Mouse (Mus musculus): ENCODE data around the gene Borcs8.

Borcs8 gene

DNA sequence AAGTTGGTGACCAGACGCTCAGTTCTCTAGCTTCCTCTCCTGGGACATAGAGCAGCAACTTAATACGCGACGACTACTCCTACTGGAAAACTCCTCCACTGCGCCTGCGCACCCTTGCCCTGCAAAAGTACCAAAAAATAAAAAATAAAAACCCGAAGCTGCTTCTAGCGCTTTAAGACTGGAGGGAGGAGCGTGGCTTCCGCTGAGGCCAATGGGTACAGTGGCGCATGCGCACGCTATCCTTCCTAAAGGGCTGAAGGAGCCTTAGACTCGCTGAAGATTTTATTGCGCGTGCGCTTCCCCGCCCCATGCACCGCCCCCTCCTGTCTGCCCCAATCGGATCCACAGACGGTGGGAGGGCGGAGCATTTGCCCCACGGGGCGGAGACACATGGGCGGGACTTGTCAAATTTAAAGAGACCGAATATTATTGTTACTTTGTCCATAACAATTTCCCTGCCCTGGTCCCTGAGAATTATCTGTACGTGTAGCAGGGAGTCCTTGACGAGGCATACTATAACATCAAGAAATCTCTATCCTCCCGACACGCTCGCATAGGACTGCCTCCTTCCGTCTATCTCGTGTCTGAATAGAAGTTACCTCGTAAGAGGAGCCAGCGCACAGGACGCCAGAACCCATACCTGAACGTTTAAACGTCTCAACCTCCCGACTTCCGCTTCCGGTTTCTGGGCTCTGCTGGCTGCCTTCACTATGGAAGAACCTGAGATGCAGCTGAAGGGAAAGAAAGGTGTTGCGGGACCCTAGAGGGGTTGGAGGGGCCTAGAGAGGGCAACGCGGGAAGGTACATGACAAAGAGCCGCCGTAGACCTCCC is at the start of gene Borcs8, which contains the start of the genes Rfxank and Mef2b:
TSS of gene Borcs8 (plus strand) at position 474 of the 832 bp plus-strand sequence.
TSS of gene Rfxank (minus strand) at position 129 of the 832 bp plus-strand sequence.
TSS of gene Mef2b (plus strand) at position 686 of the 832 bp plus-strand sequence.
- peak; percentile 97 for DNase-seq (ENCODE audit: low spot score)

DNA sequence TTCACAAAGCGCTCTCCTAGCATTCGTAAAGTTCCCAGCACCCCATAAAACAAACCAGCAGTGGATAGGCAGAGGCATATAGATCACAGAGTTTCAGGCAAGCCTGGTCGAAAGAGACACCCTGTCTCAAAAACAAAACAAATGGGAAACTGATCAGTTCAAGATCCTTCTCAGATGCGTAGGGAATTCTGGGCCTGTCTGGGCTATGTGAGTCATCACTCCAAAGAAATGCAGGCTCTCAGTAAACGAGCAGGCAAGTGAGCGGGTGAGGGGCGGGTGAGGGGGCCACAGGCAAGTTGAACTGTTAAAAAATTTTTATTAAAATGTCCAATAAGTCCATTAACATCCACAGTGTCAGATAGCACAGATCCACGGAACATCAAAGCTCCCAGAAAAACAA is 46.5 kb upstream of the Borcs8 start:
- no peak for DNase-seq (ENCODE audit: low spot score)

DNA sequence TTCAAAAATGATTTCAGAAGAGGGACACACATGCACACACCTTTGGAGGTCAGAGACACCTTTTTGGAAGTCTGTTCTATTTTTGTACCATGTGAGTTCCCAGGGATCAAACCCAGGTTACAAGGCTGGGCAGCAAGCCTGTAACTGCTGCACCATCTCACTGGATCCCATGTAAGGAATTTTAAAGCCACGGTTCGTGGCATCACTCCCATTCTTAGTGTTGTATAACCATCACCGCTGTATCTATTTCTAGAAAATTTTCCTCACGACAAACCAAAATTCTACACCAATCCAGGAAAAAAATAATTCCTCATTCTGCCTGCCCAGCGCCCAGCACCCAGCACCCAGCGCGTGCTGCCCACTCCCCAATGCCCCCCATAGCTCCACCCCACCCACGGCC is 40.0 kb upstream of the Borcs8 start:
- DNase-seq (ENCODE audit: low spot score) = no peak

DNA sequence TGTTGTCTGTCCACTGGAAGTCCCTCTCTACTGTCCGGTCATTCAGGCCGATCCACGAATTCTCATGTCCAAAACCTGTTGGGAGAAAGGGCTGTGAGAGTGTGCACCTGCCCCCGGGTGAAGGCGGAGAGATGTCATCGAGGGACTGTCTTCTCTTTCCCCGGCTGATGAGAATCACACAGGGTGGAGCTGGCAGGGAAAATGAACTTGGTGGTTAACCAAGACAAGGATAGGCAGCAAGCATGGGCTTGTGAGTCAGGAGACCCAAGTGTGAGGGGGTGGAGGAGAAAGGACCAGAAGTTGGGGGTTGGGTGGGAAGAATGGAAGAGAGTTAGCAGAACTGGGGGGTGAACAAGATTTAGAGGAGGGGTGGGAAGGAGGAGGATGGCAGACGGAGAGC is 39.1 kb upstream of the Borcs8 start:
- no peak for DNase-seq (ENCODE audit: low spot score)

DNA sequence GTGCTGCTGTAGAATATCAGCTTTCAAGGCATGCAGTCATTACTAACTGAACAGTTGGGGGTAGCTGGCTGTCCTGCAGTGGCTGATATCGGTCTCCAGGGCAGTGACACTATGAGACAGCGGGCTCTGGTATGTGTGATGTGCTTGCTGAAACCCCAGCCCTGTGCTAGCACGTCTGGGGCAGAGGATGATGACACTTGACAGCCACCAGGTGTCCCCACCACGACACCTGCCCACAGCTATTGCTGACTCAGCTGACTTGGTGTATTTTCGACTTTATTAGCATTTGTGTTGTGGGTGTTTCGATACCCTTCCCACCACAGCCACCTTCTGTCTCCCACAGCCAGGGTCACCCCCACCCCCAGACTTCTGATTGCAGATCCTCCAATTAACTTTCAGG is 34.8 kb upstream of the Borcs8 start:
- no peak for DNase-seq (ENCODE audit: low spot score)

DNA sequence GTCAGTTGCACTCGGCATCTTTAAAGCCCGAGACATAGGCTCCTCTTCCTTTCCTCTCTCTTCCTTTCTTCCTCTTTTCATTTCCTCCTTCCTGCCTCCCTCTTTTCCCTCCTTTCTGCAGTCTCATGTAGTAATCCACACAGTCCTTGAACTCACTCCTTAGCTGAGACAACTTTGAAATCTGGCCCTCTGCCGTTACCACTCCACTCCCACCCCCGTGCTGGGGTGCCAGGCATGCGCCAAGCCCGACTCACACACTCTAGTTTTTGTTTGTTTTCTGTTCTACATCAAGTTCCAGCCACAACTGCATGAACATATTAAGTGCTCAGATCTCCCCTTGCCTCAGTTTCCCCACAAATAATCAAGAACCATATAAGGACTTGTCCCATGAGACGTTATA is 34.4 kb upstream of the Borcs8 start:
- no peak for DNase-seq (ENCODE audit: low spot score)

DNA sequence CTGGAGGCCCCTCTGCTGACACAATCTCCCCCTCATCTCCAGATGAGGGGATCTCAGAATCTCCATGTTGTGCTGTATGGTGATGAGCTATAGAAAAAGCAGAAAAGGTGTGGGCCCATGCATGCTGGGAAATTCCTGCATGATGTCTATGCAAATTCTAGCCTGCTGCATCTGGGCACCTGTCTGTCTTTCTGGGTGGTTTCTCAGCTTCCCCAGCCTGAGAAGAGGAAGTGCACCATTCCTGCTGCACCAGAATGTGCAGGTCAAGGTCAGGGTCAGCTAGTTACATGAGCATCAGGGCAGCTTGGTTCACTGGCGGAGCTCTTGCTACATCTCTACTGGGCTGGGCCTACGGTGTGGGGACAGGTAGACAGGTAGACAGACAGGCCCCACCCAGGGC is 28.8 kb upstream of the Borcs8 start:
- no peak for DNase-seq (ENCODE audit: low spot score)

DNA sequence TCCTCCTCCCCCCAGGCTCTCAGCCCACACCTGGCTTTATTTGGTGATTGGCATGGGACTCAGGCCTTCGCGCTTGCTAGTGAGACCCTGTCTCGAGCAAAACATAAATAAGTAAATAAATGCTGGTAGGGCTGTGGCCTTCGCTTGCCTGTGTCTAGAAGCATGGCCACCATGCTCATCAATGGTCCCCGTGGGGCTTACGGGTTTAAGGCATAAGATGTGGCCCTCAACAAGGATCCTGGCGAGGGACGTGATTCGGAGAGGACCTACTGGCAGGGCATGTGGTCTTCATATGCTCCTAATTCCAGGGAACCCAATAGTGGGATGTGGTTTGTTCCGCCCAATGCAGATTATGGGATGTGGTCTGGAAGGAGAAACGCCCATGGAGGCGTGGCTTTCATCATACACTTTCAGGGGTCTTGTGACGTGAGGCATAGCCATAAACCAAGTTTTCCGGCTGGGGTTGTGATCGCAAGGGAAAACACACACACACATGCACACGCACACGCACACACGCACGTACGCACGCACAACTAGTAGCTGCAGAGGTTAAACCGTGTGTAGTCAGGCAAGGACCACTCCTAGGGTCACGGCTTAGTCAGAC is 28.0 kb upstream of the Borcs8 start:
- no peak for DNase-seq (ENCODE audit: low spot score)

DNA sequence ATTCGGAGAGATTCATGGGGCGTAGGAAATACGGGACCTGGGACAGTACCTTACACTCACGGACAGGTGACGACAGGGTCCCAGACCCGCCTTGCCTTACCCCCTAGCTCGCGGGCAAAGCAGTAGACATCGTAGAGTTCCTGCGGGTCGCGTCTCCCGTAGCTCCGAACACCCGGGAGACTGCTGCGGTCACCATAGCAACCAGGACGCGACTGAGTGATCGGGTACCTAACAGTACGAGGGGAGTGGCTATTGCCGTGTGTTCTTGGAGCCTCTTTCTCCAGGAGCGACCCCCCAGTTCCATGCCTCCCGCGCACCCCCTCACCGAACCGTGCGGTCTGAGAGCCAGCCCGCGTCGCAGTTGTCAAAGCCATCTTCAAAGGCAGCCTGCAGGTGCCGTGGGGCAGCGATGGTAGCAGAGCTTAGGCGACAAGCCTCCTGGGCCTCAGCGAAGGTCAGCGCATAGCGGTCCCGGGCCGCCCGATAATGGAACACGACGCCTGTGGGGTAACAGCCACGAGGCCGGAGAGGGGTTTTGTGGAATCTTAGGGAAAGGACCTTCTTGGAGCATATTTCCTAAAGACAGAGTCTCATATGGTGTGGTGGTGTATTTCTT is 26.8 kb upstream of the Borcs8 start:
- DNase-seq (ENCODE audit: low spot score) = no peak

DNA sequence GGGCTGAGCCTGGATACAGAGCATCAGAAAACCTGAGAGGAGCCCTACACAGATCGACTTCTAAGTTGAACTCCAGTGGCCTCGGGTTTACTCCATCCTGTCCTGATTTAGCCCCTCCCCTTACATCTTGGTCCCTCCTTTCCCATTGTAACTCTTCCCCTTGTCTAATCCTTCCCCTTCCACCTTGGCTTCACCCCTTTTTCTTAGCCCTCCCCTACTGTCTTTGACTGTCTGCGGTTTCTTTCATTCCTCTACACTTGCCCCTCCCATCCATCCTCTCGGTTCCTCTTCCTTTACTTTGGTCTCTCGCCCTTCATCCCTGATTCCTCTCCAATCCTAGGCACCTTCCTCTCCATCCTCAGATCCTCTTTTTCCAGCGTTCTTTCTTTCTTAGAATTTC is 24.8 kb upstream of the Borcs8 start:
- no peak for DNase-seq (ENCODE audit: low spot score)

DNA sequence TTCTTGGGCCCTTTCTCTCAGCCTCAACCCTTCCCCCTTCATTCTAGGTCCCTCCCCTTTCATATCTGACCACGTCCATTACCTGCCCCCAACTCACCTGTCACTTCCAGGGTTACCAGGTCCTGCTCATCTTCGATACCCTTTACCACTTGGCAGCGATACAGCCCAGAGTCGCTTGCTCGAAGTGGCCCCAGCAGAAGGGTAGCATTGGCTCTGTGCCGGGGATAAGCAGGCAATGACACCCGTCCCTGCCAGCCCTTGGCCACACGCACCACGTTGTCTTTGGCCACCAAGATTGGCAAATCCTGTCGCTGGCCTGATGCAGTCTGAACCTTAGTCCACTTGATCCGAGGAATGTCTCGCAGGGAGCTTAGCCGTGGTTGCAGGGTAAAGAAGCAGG is 24.4 kb upstream of the Borcs8 start:
- no peak for DNase-seq (ENCODE audit: low spot score)

DNA sequence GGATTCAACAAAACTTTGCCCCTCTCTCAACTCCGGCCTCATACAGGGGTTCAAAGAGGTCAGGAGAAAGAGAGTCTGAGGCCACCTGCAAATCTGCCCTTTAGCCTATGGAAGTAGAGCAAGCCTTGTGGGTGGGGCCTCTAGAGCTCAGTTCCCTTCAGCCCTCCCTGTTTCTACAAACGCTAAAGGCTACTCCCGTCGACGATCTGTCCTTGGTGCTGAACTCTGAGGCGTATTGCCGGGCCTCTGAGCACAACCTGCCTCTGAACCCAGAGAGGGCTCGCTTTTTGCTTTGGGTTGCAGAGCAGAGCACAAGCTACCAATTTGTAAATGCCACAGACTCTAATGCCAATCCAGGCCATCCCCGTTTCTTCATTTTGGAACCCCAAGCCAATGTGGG is 21.7 kb upstream of the Borcs8 start:
- no peak for DNase-seq (ENCODE audit: low spot score)

DNA sequence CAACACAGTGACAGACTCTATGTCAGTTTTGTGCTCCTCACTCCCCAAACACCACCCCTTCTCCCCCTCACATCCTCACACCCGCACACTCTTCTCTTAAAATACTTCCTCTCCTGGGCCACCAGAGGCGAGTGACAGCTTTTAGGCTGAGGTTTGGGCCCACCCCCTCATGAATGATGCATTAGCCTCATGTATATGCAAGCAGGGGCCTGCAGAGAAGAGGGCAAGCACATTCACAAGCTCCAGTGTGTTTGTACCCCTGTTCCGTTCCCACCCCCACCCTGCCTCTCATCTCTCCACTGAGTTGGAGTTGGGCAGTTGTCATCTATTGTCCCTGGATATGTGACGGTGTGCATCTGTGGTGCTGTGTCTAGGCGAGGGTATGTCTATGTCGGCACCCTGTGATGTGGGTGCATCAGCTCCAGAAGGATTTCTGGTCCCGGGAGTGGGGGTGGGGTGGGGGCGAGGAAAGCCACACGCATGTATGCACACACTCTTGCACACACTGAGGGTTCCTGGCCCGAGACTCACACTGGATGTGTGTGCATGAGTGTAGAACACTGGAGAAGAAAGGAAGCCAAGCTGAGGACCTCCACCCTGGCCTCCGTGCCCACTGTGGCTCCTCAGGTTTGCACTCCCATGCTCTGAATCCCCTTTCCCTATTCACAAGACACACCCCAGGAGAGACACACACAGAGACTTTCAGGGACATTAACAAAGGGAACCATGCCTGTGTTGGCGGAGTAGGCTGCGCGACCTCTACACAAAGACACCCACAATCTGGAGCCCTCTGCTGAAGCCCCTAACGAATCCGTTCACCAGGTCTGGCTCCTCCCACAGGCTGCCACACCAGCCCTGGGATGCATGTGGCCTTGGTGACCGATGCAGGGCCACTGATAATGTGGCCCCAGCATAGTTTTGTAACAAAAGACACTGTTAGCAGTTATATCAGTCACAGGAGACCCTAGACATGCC is 20.3 kb upstream of the Borcs8 start:
- DNase-seq (ENCODE audit: low spot score) = peak; percentile 72

DNA sequence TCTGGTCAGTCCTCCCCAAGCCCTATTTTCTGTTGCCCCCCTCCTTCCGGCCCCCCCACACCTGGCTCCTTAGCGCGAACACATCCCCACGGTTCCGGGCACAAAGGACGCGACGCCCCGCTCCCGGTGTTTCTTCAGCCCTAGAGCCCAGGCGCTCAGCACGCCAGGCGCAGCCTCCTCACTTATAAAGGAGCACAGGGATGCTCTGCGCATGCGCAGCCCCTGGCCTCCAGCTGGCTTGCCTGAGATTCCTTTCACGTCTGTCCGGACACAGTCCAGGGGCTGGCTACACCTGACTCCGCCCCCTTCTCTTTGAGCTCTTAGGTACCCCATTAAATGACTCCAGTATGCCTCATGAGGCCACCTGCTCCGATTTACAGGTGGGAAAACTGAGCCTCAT is 18.6 kb upstream of the Borcs8 start, which contains the start of gene Ncan:
TSS of gene Ncan (minus strand) at position 207 of the 400 bp plus-strand sequence.
- DNase-seq (ENCODE audit: low spot score) = peak; percentile 85

DNA sequence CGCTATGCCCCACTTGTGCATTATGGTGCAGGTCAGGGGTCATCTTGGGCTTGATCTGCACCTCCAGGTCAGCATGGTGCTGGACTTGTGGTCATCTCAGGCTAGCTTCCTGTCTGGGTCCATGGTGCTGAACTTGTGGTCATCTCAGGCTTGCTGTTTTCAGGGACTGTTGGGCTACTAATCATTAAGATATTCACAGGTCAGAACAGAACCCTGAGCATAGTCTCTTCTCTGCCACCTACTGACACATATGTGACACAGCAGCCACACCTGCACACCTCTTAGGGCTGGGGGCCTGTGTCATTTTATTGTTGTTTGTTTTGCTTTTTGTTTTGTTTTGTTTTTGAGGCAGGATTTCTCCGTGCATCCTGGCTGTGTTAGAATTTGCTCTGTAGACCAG is 16.4 kb upstream of the Borcs8 start:
- no peak for DNase-seq (ENCODE audit: low spot score)

DNA sequence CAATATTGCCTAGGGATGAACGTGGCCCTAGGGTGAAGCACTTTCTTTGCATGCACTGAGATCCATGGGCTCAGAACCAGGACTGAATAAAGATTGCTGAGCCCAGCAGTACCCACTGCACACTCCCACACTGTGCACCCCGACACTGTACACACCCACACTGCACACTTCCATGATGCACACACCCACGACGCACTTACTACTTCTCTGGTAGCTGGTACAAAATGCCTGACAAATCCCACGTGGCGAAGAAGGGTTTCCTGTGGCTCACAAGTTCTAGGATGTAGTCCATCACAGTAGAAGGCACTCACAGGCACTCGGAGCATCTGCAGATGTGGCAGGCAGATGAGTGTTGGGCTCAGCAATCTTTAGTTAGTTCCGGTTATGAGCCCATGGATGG is 14.3 kb upstream of the Borcs8 start:
- no peak for DNase-seq (ENCODE audit: low spot score)

DNA sequence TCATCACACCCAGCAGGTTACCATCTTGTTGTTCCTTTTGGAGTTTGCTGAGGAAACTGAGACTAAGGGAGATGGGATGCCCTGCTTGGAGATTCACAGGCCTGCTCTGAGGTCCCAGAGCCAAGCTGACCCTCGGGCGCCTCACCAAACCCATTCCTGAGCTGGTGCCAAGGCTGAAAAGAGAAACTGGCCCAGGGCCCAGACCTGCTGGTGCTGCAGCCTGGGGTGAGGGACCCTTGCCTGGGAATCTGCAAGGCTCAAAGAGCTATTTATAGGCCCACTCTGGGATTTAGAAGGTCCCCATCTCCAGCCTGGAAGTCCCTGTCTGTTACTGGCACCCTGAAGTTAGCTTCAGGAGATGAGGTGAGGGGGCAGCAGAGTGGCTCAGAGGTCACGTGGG is 10.9 kb upstream of the Borcs8 start:
- no peak for DNase-seq (ENCODE audit: low spot score)

DNA sequence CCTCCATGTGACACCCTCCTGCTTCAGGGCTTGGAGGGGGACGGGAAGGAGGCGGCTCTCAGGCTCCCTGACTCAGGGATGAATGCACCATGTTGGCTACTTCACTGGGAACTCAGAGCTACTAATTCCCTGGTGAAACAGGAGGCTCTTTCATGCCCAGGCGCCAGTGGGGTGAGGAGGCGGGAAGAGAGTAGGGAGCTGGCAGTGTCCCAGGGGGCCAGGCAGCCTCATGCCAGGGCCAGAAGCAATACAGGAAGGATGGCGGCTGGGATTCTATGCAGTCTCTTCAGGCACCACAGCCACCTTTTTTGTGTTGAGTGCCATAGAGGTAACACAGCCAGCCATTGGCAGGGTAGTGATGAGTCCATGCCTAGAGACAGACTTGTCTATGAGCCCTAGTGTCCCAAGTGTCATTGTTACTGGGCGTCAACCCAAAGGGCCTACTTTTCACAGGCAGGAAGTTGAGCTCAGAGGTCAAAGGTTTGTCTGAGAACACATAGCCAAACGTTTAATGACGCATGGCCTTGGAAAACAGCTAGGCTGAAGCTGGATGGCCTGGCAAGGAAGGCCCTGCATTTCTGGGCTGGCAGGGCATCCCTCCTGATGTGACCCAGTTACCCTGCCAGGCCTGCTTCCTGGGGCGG is 9.9 kb upstream of the Borcs8 start:
- DNase-seq (ENCODE audit: low spot score) = peak; percentile 70

DNA sequence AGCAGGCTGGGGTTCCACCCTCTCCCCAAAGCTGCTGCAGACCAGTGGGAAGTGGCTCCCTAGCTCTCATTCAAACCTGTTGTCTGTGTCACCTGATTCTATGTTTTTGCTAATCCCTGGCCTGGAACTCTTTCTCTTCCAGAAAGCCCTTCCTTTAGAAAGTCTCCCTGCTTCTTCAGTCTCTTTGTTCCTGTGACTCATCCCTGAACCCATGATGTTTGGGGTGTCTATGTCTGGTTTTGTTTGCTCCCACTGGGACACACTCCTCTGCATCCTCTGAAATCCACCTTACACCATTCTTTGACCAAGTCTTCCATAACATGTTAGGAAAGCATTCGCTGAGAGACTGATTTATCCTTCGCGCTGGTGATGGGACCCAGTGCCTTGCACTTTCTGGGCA is 9.2 kb upstream of the Borcs8 start:
- no peak for DNase-seq (ENCODE audit: low spot score)

DNA sequence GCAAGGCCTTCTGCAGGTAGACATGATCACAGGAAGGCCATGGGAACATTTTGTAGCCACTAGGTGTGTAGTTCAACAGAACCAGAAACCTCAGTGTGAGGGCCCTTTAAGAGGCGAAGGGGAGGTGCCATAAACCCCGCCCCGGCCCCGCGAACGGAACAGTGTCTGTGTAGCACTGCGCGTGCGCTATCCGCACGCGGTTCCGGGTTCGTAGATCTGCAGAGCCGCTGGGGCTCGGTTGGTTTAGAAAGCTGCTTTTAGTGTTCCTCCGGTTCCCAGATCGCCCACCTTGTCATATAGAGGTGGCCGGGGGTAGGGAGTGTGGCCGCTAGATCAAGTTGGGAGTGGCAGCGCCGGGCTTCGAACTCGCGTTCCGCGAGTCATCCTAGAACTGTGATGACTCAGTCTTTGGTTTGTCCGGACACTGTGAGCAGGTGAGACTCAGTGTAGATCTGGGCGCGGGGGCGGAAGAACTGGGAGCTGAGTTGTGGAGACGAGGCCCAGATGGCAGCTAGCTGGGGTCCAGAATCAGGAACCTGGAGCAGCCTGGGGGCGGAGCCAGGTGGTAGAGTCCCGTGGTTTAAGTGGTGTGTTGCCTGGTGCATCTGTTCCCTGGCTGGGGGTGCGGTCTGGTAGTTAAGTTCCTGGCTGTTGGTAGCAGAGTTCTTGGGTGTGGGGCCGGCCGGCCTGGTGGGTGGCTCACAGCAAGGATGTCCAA is 8.0 kb upstream of the Borcs8 start, which contains the start of gene Nr2c2ap:
TSS of gene Nr2c2ap (plus strand) at position 168 of the 718 bp plus-strand sequence.
- DNase-seq (ENCODE audit: low spot score) = peak; percentile 60

DNA sequence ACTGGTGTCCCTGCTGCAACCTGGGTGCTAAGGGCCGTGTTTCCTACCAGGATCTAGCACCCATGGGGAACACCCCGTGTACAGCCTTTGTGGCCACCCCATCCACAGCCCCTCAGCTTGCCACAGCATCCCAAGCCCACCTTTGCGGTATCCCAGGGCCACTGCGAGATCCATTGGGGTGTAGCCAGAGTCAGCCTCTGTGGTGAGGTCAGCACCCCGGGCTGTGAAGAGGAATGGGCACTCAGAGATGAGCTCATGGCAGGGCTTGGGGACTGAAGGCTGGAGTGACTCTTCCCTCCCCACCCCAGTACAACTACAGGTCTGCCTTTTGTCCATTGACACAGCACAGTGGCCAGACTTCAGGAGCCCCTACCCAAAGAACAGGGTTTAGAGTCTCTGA is 5.2 kb upstream of the Borcs8 start:
- DNase-seq (ENCODE audit: low spot score) = no peak

Measured in left cerebral cortex, adult 11 months (tissue).